Mouse (Mus musculus) pancreas, adult 10 weeks (tissue): ENCODE data around the gene Stkld1. TPM values are rescaled to one million over a fixed set of nuclear protein-coding genes. Genes with fewer than 3 reads are reported as not detected.

Experiments
- polyA plus RNA-seq: library from polyadenylated mRNA; stranded (reverse); fragments of 350-450 nt; fragmentation: Illumina TruSeq; extraction: RNeasy Lipid Tissue Mini Kit (QIAGEN cat#74804); gene quantifications from one replicate; pipeline ENCODE4 v1.2.3, GENCODE M21; 2015; ENCODE audit warnings: low read depth, low replicate concordance; ENCODE audit not compliant: insufficient read depth

Gene Stkld1
- not detected for polyA plus RNA-seq

DNA sequence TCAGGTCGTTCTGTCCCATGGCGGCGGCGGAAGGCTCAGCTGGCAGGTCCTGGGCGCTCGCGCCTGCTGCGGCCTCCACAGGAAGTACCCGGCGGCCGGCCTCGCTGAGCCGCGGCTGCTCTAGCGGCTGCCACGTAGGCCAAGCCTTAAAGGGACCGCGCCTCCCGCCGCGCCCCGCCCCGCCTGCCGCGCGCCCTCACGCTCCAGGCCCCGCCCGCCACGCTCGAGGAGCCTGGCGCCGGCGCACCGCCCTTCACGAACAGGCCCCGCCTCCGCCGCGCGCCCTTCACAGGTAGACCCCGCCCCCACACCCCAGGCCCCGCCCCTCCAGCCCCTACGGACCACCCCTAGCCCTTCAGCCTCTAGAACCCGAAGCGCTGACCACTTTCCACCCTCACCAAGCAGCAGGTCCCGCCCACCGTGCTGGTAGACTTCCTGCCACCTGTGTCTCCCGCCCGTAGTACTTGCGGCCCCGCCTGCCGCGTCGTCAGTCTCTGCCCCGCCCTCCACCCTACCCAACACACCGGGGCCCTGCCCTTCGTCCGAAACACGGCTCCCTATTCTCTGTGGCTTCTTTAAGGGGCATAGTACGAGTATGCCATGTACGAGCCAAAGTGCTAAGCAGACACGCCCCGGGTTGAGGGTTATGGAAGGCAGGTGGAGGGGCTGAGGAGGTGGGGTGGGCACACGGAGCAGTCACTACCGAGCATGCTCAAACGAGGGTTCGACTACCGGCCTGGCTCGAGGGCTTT, at the start of gene Stkld1, which contains the start of gene Surf4:
Gene Stkld1, plus strand, starts transcription at position 744 of the 752 bp plus-strand sequence.
Gene Surf4, minus strand, starts transcription at position 625 of the 752 bp plus-strand sequence.

DNA sequence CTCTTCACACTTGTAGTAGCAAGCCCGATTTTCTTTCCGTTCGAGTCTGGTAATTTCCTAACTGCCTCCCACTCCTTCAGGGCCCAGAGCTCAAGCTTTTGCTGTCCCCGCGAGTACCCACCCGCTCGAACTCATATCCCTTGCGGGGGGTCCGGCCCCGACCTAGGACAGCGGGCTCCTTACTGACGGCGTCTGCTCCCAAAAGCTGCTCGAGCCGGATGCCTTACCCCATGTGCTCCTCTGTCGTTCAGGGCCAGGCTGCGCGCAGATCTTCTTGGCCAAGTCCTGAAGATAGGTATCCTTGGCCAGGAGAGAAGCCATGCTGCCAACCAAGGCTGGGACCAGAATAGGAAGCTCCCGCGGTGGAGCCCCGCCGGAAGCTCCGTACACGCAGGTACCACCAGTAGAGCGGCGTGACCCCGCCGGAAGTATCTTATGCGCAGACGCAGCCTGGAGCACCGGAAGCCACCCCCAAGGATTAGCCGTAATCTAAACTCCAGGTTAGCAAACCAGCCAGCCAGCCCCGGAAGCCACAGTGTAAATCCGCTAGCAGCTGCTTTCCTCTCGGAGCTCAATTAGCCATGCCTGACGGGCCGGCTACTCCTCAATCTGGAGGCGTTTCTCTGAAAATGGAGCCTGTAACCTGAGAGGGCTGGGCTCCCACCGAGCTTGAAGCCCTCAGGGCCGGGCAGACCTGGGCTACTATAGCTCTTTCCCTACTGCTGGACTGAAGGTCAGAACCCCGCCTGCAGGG, 31.2 kb upstream of the Stkld1 start, which contains the start of gene Surf6:
Gene Surf6, minus strand, starts transcription at position 413 of the 754 bp plus-strand sequence.

DNA sequence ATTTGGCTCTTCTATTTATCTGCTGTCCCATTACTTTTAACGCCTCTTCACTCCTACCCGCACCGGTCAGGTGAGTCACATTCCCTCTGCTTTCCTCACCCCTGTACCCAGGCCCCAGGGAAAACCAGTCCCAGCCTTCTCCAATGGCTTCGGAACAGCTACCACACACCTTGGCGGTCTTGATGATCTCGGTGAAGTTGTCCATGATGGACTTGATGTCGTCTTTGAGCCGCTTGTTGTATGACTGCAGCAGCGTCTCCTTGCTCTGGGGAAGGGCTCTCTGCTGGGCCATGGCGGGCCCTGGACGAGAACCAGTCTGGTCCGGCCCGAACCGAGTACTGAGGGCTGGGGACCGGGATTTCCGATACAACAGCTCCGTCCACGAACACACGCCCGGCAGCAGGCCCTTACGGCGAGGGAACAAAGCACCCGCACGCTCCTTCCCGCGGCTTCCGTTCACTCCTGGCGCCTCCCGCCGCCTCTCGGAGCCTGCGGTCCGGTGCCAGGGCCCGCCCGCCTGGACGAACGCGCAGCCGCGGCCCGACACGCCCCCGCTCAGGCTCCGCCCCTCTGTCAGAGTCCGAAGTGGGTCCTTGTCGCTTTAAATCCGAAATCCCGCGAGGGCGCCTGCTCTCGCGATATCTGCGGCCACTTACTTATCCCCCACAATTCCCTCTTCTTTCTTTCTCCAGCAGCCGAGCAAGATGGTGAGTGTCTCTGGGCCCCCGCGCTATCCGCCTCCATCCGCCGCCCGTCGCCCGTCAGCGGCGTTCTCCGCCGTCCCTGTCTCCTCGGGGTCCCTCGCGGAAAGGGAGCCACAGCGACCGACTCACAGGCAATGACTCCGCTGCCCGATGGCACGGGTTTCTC, 23.5 kb upstream of the Stkld1 start, which contains the start of the genes Med22 and Rpl7a:
Gene Med22, minus strand, starts transcription at position 554 of the 870 bp plus-strand sequence.
Gene Rpl7a, plus strand, starts transcription at position 641 of the 870 bp plus-strand sequence.

DNA sequence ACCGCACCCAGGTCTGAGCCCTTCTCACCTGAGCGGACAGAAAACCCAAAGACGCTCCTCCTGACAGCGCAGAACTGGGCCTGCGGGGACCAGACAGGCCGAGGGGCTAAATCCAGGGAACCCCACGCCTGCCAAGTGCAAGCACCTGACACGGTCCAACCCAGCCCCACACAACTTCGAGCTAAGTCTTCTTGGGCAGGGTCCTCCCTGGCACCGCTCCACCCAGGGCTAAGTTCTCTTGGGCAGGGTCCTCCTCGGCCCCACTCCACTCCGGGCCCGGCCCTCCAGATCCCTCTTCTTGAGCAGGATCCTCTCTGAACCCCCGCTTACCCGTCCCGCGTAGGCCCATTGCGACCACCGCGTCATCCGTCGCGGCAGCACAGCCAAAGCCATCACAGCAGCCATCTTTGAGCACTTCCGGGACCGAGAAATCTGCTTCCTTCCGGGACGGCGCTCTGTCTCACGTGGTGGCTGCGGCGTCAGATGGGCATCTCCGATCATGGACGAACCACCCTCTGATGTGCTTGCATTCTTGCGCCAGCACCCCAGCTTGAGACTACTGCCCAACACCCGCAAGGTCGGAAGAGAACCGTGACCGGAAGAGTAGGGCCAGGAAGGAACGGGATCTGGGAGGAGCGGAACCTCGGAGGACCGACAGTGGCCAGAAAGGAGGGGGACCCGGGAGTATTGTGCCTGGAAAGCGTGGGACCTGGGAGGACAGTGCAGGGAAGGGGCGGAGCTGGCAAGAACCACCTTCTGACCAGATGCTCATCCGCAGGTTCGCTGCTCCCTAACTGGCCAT, 17.7 kb upstream of the Stkld1 start, which contains the start of the genes Surf2 and Surf1:
Gene Surf2, plus strand, starts transcription at position 441 of the 802 bp plus-strand sequence.
Gene Surf1, minus strand, starts transcription at position 604 of the 802 bp plus-strand sequence.

GRCm38 (mm10) chr2:26963923-26964723, 30.3 kb downstream of the Stkld1 start, which contains the start of gene Rexo4:
TSS of gene Rexo4 (minus strand) at chr2:26964386.

DNA sequence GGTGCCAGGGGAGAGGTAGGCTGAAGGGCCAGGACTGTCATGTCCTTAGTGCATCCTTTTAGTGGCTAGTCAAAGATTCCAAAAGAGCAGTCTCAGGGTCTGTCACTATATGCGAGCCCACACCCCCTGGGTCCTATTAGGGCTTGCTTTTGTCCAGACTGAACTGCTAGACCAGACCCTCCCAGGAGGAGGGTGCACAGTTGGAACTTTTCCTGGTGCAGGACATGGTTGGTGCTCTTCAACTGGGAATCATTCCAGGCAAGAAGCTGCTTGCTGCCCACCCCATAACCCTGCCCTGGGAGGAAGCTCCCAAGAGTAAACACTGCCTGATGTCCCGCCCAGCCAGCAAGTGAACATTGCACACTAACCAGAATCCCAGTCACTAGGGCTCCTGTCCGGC, 39.3 kb downstream of the Stkld1 start, which contains the start of gene Adamts13:
Gene Adamts13, plus strand, starts transcription at position 301 of the 400 bp plus-strand sequence.

Other genes with a start within 250 kb of the Stkld1 start
- not detected for gene Abo, start 69.1 kb upstream of the Stkld1 start, polyA plus RNA-seq
- 4.1 TPM for gene Surf6, start 31.2 kb upstream of the Stkld1 start, polyA plus RNA-seq
- gene Med22, start 23.4 kb upstream of the Stkld1 start, polyA plus RNA-seq: 7.5 TPM
- 474 TPM for gene Rpl7a, start 23.3 kb upstream of the Stkld1 start, polyA plus RNA-seq
- gene Surf2, start 17.7 kb upstream of the Stkld1 start, polyA plus RNA-seq: 24.0 TPM
- 20.5 TPM for gene Surf1, start 17.5 kb upstream of the Stkld1 start, polyA plus RNA-seq
- gene Surf4, start 119 bp upstream of the Stkld1 start, polyA plus RNA-seq: 38.4 TPM
- gene Rexo4, start 30.3 kb downstream of the Stkld1 start, polyA plus RNA-seq: 13.2 TPM
- gene Adamts13, start 39.4 kb downstream of the Stkld1 start, polyA plus RNA-seq: not detected
- 19.2 TPM for gene Cacfd1, start 75.9 kb downstream of the Stkld1 start, polyA plus RNA-seq
- not detected for gene Slc2a6, start 94.0 kb downstream of the Stkld1 start, polyA plus RNA-seq
- not detected for gene Mymk, start 138.1 kb downstream of the Stkld1 start, polyA plus RNA-seq
- gene Adamtsl2, start 145.3 kb downstream of the Stkld1 start, polyA plus RNA-seq: 3.9 TPM
- not detected for gene Fam163b, start 208.4 kb downstream of the Stkld1 start, polyA plus RNA-seq
- gene Dbh, start 231.2 kb downstream of the Stkld1 start, polyA plus RNA-seq: not detected